Mouse (Mus musculus) urinary bladder, adult 2 months (tissue): ENCODE results near the gene Prkx. TPM values are rescaled to one million over a fixed set of nuclear protein-coding genes. Genes with fewer than 3 reads are reported as not detected.

ENCODE experiments used
- polyA plus RNA-seq: library from polyadenylated mRNA; depleted of rRNA; stranded (reverse); fragments of >200 nt; gene quantifications from 2 replicates; pipeline ENCODE4 v1.2.3, GENCODE M21; 2012; rRNA removed

Prkx gene
- polyA plus RNA-seq, 1 experiment: 10.7 TPM

Other genes with a start within 250 kb of the Prkx start
- gene Pbsn, start 57.3 kb upstream of the Prkx start, polyA plus RNA-seq: not detected in 2 replicates
- gene Gm14744, start 68.5 kb upstream of the Prkx start, polyA plus RNA-seq: not detected in 2 replicates
- not detected in 2 replicates for gene 5430402E10Rik, start 128.8 kb upstream of the Prkx start, polyA plus RNA-seq